Mouse (Mus musculus) lung, postnatal 0 days (tissue): Measurements from ENCODE around the gene Gm5244. TPM values are rescaled to one million over a fixed set of nuclear protein-coding genes. Genes with fewer than 3 reads are reported as not detected.

Experiments used
- ATAC-seq: fragments of 200-750 bp; cut with Nextera tagmentation; 2 replicates; pipeline ENCODE4 v1.8.0; 2017; ENCODE audit warnings: moderate library complexity
- DNase-seq: peaks from one replicate; pipeline ENCODE4 v3.0.0-alpha.2; 2016; ENCODE audit warnings: low spot score
- H3K27ac ChIP-seq: fragments of 300-500 bp; sonication (generic); 2 replicates; pipeline ENCODE4 v1.5.1; 2014; ENCODE audit warnings: antibody characterized with exemption, mild to moderate bottlenecking, low read length, mixed read lengths
- H3K27me3 ChIP-seq: fragments of 300-500 bp; sonication (generic); replicated peaks from 2 replicates; pipeline ENCODE4 v1.6.1; 2014; ENCODE audit warnings: low read length, mixed read lengths; ENCODE audit not compliant: insufficient read depth
- H3K36me3 ChIP-seq: fragments of 300-500 bp; sonication (generic); 2 replicates; pipeline ENCODE4 v1.6.1; 2014; ENCODE audit warnings: low read length, mixed read lengths; ENCODE audit not compliant: insufficient read depth
- H3K4me1 ChIP-seq: fragments of 300-500 bp; sonication (generic); 2 replicates; pipeline ENCODE4 v1.6.1; 2014; ENCODE audit warnings: antibody characterized with exemption, low read depth, low read length, mixed read lengths; ENCODE audit not compliant: insufficient read depth
- H3K4me2 ChIP-seq: fragments of 300-500 bp; sonication (generic); replicated peaks from 2 replicates; pipeline ENCODE4 v1.6.1; 2014; ENCODE audit warnings: low read depth, mild to moderate bottlenecking, low read length, moderate library complexity, mixed read lengths
- H3K4me3 ChIP-seq: fragments of 300-500 bp; sonication (generic); 2 replicates; pipeline ENCODE4 v1.5.1; 2014; ENCODE audit warnings: low read depth, low read length
- H3K9ac ChIP-seq: fragments of 300-500 bp; sonication (generic); replicated peaks from 2 replicates; pipeline ENCODE4 v1.6.1; 2014; ENCODE audit warnings: low read depth, mild to moderate bottlenecking
- H3K9me3 ChIP-seq: fragments of 300-500 bp; sonication (generic); 2 replicates; pipeline ENCODE4 v1.6.1; 2016; ENCODE audit warnings: low read length, mixed read lengths
- CTCF ChIP-seq: IDR thresholded peaks from 2 replicates; pipeline ENCODE4 v1.5.1; 2016; ENCODE audit warnings: antibody characterized with exemption, mild to moderate bottlenecking
- EP300 ChIP-seq: IDR thresholded peaks from 2 replicates; pipeline ENCODE4 v1.6.1; 2016; ENCODE audit warnings: antibody characterized with exemption, mild to moderate bottlenecking, control low read depth
- WGBS: fragments of 180-500 bp; shearing (Covaris S2); extraction: QIAGEN DNeasy Blood & Tissue Kit; methylation state at CpG from one replicate; pipeline ENCODE4 v1.1.7; 2014; 5-methylcytosine and 5-hydroxymethylcytosine counted together
- polyA plus RNA-seq: library from polyadenylated mRNA; unstranded; fragments of >200 nt; fragmentation: Nextera tagmentation; extraction: Ambion mirVana; gene quantifications from 2 replicates; pipeline ENCODE4 v1.2.1, GENCODE M21; 2015

Gm5244 gene
- polyA plus RNA-seq, 1 experiment from 2014 or later: not detected

DNA sequence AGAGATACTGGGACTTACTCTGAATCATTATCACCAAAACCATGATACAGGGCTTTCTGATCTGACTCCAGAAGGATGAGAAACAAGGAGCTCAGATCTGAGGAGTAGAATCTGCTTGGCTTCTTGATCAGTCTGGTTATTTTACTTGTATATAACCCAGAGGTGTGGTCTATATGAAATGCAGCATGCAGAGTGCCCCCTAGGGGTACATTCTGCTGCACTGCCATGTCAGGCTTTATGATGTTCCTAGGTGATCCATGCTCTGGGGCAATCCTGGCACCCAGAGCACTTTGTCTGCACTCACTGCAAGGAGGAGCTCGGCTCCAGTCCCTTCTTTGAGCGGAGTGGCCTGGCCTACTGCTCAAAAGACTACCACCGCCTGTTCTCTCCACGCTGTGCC, 21.9 kb upstream of the Gm5244 start:
- H3K27ac ChIP-seq: no peak overlapping the region
- WGBS: 73% methylated on average over 4 of the region's 4 CpGs
- ATAC-seq (no peak), DNase-seq (no peak)
- no peaks in the 10 kb centered on the region for H3K27me3 ChIP-seq
- no peak overlapping the region for H3K4me3 ChIP-seq
- H3K36me3 ChIP-seq: no peaks in the 10 kb centered on the region
- no peak overlapping the region for H3K9ac ChIP-seq
- no peak overlapping the region for H3K4me2 ChIP-seq
- H3K9me3 ChIP-seq: no peaks in the 10 kb centered on the region
- TF ChIP-seq CTCF (peak; percentile 42), EP300 (no peak)
- no peaks in the 10 kb centered on the region for H3K4me1 ChIP-seq

DNA sequence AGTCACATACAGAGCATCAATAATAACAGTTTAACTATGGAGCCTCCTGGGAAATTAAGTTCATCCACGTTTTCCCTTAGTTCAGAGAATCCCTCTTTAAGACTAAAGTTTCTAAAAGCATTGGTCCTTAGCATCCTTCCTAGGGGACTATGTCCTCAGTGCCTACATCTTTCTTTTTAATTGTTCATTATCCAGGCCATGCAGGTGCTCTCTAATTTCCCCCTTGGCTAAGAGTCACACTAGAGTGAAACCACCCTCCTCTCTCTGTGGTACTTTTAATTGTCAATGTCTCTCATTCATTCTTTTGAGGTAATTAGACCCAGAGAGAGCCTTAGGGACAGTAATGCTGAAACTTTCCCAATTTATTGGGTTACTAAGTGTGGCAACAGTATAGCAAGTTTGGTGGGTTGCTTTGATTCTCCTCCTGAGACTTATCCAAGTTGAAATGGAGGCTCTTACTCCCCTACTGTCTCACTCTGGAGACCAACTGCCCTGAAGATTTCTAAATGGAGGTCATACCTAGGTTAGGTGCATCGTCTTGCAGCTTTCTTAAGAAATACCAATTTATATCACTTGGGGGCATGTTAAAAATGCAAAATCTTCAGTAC, 15.6 kb upstream of the Gm5244 start:
- Histone ChIP-seq H3K4me3 (no peak overlapping the region), H3K4me2 (no peak overlapping the region), H3K4me1 (no peaks in the 10 kb centered on the region), H3K9ac (no peak overlapping the region), H3K27ac (no peak overlapping the region), H3K27me3 (no peaks in the 10 kb centered on the region), H3K9me3 (no peaks in the 10 kb centered on the region), H3K36me3 (no peaks in the 10 kb centered on the region)
- TF ChIP-seq EP300: no peak
- no peak for TF ChIP-seq CTCF
- DNase-seq: no peak
- no peak for ATAC-seq
- 56% methylated on average over 2 of the region's 2 CpGs for WGBS

DNA sequence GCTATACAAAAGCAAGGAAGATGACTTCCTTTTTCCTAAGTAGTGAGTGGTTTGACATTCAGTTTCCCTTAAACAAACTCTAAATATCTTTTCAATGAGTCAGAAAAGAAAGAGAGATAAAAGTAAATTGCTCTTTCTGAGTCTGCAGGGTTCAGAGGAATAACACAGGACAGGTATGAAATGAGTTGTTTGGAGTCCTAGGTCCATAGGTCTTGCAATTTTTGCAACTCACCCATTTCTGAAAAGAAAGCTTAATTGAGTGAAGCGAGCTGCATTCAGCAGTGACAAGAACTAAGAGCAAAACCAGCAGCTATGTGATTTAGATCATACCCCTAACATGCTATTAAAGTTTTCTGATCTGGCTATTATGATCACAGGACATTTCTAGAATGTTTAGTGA, 14.9 kb upstream of the Gm5244 start:
- no peaks in the 10 kb centered on the region for H3K4me1 ChIP-seq
- no peaks in the 10 kb centered on the region for H3K36me3 ChIP-seq
- H3K9me3 ChIP-seq: no peaks in the 10 kb centered on the region
- WGBS: 69% methylated on average over 1 of the region's 1 CpGs
- no peak for DNase-seq
- H3K4me2 ChIP-seq: no peak overlapping the region
- H3K9ac ChIP-seq: no peak overlapping the region
- H3K27ac ChIP-seq: no peak overlapping the region
- TF ChIP-seq CTCF (no peak), EP300 (no peak)
- H3K4me3 ChIP-seq: no peak overlapping the region
- ATAC-seq: no peak
- no peaks in the 10 kb centered on the region for H3K27me3 ChIP-seq

DNA sequence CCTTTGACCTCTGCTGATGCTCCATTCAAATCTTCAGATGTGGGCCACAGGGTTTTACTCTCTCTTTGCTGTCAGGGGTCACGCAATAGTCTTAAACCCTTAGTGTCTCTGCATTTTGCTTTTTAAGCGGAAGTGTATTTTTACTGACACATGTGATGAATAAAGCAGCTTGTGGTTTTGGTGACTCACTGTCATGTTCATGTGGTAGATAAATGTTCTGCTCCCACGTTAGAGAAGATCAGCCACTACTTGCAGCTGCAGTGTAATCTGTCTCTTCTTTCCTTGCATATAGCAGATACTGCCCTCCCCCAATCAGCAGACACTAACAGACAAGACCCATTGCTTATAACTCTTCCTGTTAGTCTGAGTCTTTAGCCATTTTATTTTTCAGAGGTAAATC, 12.9 kb upstream of the Gm5244 start:
- no peak overlapping the region for H3K9ac ChIP-seq
- H3K4me1 ChIP-seq: no peaks in the 10 kb centered on the region
- H3K27me3 ChIP-seq: no peaks in the 10 kb centered on the region
- WGBS: 62% methylated on average over 3 of the region's 3 CpGs
- TF ChIP-seq EP300 (no peak), CTCF (no peak)
- H3K27ac ChIP-seq: no peak overlapping the region
- no peaks in the 10 kb centered on the region for H3K9me3 ChIP-seq
- H3K4me2 ChIP-seq: no peak overlapping the region
- no peak overlapping the region for H3K4me3 ChIP-seq
- no peaks in the 10 kb centered on the region for H3K36me3 ChIP-seq
- DNase-seq (no peak), ATAC-seq (no peak)

DNA sequence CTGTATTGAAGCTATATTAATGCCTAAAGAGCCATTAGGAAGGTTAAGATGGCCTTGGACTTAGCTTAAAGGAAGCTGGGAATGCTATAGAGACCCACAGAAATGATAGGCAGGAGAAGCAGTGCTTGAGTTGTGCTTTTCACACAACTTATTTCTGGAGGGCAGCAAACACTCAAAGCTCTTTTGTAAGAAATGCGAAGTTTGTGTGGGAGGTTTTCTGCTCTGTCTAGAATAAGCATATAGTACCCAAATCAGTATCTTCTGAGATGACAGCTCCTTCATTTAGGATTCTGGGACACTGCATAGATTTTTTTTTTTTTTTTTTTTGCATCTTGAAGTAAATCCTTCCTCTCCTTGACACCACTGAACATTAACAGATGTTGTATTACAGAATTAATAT, 8.0 kb upstream of the Gm5244 start:
- 81% methylated on average over 1 of the region's 1 CpGs for WGBS
- no peak overlapping the region for H3K4me3 ChIP-seq

DNA sequence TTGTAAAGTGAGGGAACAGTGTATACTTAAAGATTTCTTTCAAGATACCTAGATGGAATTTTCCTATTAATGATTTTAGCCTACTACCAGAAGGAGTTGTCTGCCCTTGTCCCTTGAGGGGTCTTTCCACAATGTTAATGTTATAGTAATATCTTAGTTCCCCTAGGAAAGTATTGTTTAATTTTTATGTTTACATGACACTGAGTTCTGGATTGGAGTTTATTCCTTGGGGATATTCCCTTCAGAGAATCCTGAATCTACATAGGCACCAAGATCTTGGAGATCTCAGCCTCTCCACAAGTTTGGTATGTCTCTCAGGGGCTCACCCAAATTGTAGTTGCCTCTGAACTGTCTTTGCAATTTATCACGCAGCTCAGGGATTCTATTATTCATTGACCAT, 10.5 kb downstream of the Gm5244 start, which contains the start of gene Olfr1444:
Gene Olfr1444 (plus strand): TSS at position 301 of the 400 bp plus-strand sequence.
- TF ChIP-seq EP300 (no peak), CTCF (no peak)
- no peaks in the 10 kb centered on the region for H3K4me1 ChIP-seq
- no peak within 1 kb of the TSS for H3K4me3 ChIP-seq
- no peaks in the 10 kb centered on the region for H3K9me3 ChIP-seq
- ATAC-seq (no peak), DNase-seq (no peak)
- 50% methylated on average over 1 of the region's 1 CpGs for WGBS
- no peaks in the 10 kb centered on the region for H3K27me3 ChIP-seq
- no peak within 1 kb of the TSS for H3K4me2 ChIP-seq
- no peak within 1 kb of the TSS for H3K9ac ChIP-seq
- H3K36me3 ChIP-seq: no peaks in the 10 kb centered on the region
- H3K27ac ChIP-seq: no peak within 1 kb of the TSS

More for the DNA sequence above, 8.0 kb upstream of the Gm5244 start:
- no peak overlapping the region for H3K27ac ChIP-seq
- H3K27me3 ChIP-seq: no peaks in the 10 kb centered on the region
- H3K36me3 ChIP-seq: no peaks in the 10 kb centered on the region
- ATAC-seq: no peak
- no peaks in the 10 kb centered on the region for H3K9me3 ChIP-seq
- H3K4me2 ChIP-seq: no peak overlapping the region
- no peak overlapping the region for H3K9ac ChIP-seq
- DNase-seq: no peak
- H3K4me1 ChIP-seq: no peaks in the 10 kb centered on the region
- TF ChIP-seq CTCF (no peak), EP300 (no peak)

DNA sequence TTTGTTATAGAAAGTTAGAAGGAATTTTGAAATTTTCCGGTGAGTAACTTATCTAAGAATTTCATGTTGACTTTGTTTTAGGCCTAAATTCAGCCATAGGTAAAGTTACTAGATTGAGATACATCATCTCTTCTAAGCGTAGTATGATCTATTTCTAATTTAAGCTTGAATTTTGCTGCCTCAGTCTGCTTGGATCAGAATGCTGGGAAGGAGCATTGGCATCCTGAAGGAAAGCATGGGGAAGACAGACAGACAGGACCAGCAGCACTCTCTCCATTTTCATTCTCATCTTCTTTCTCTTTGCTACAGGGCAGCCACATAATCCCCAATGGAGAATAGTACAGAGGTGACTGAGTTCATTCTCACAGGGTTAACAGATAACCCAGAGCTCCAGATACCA, 37.1 kb downstream of the Gm5244 start, which contains the start of gene Olfr1445:
Gene Olfr1445 (plus strand): TSS at position 301 of the 400 bp plus-strand sequence.
- no peak within 1 kb of the TSS for H3K4me3 ChIP-seq
- WGBS: 75% methylated on average over 2 of the region's 2 CpGs
- DNase-seq (no peak), ATAC-seq (no peak)
- H3K36me3 ChIP-seq: no peaks in the 10 kb centered on the region
- no peak within 1 kb of the TSS for H3K9ac ChIP-seq
- no peaks in the 10 kb centered on the region for H3K9me3 ChIP-seq
- H3K4me2 ChIP-seq: no peak within 1 kb of the TSS
- no peak for TF ChIP-seq EP300
- TF ChIP-seq CTCF: no peak
- H3K27me3 ChIP-seq: no peaks in the 10 kb centered on the region
- H3K27ac ChIP-seq: no peak within 1 kb of the TSS
- H3K4me1 ChIP-seq: no peaks in the 10 kb centered on the region
